Mouse (Mus musculus) v-Abl transformed pro-B cells (cell line): Measurements from ENCODE around the gene Slc47a1.
"Not testable (repeated sequence)": the region's sequence is repeated elsewhere in the genome, so short reads cannot be mapped to it uniquely, and the experiment has no call there.

Experiments used
- in situ Hi-C, 2 experiments: fragments of 400-800 bp; cut with MboI; formaldehyde crosslinking; loops; one replicate each; pipeline ENCODE4 v1.15.1; 2025; ENCODE audit not compliant: unreplicated experiment in 2 of 2

Gene Slc47a1

GRCm38 (mm10) chr11:61337586-61337985, 40.6 kb downstream of the Slc47a1 start:
- in situ Hi-C loops: no loop called here

- in situ Hi-C loops: no loop called here
These were observed 57.0 kb downstream of the Slc47a1 start for GRCm38 (mm10) chr11:61320904-61321687.

GRCm38 (mm10) chr11:61319923-61320567, 58.1 kb downstream of the Slc47a1 start:
- in situ Hi-C loops: no loop called here

GRCm38 (mm10) chr11:61319233-61319922, 58.8 kb downstream of the Slc47a1 start:
- in situ Hi-C loops: no loop called here

- in situ Hi-C loops: no loop called here
These were observed 61.3 kb downstream of the Slc47a1 start for GRCm38 (mm10) chr11:61316864-61317263.

GRCm38 (mm10) chr11:61310321-61310720, 67.8 kb downstream of the Slc47a1 start:
- in situ Hi-C loops: loop anchor here in 1 of 2 experiments (5.0 kb wide), 1 partner anchor 203 kb away; no protein-coding TSS in a partner anchor

GRCm38 (mm10) chr11:61309831-61310230, 68.3 kb downstream of the Slc47a1 start:
- in situ Hi-C loops: loop anchor here in 1 of 2 experiments (5.0 kb wide), 1 partner anchor 203 kb away; no protein-coding TSS in a partner anchor

GRCm38 (mm10) chr11:61307795-61308194, 70.3 kb downstream of the Slc47a1 start:
- in situ Hi-C loops: no loop called here

GRCm38 (mm10) chr11:61305377-61305776, 72.8 kb downstream of the Slc47a1 start:
- in situ Hi-C loops: no loop called here

- in situ Hi-C loops: not testable (repeated sequence)
These were observed 73.6 kb downstream of the Slc47a1 start for GRCm38 (mm10) chr11:61304535-61304934.

- in situ Hi-C loops: no loop called here
These were observed 77.3 kb downstream of the Slc47a1 start for GRCm38 (mm10) chr11:61300716-61301392.

- in situ Hi-C loops: no loop called here
These were observed 77.9 kb downstream of the Slc47a1 start for GRCm38 (mm10) chr11:61300205-61300604.

GRCm38 (mm10) chr11:61297901-61298300, 80.2 kb downstream of the Slc47a1 start:
- in situ Hi-C loops: loop anchor here in 1 of 2 experiments (5.0 kb wide), 1 partner anchor 89 kb away; no protein-coding TSS in a partner anchor

- in situ Hi-C loops: loop anchor here in 1 of 2 experiments (5.0 kb wide), 1 partner anchor 90 kb away; no protein-coding TSS in a partner anchor
These were observed 80.8 kb downstream of the Slc47a1 start for GRCm38 (mm10) chr11:61297326-61297725.

GRCm38 (mm10) chr11:61296556-61296955, 81.6 kb downstream of the Slc47a1 start:
- in situ Hi-C loops: loop anchor here in 1 of 2 experiments (5.0 kb wide), 1 partner anchor 91 kb away; no protein-coding TSS in a partner anchor

GRCm38 (mm10) chr11:61295556-61295955, 82.6 kb downstream of the Slc47a1 start:
- in situ Hi-C loops: loop anchor here in 1 of 2 experiments (5.0 kb wide), 1 partner anchor 92 kb away; no protein-coding TSS in a partner anchor

- in situ Hi-C loops: no loop called here
These were observed 83.7 kb downstream of the Slc47a1 start for GRCm38 (mm10) chr11:61294431-61294830.
